Mouse (Mus musculus) ovary, postnatal 14 days (tissue): ENCODE results near the gene Exoc3l4.

Source experiments
- DNase-seq: peaks from one replicate; pipeline ENCODE4 v3.0.0; 2022; ENCODE audit warnings: low spot score

Gene Exoc3l4

DNA sequence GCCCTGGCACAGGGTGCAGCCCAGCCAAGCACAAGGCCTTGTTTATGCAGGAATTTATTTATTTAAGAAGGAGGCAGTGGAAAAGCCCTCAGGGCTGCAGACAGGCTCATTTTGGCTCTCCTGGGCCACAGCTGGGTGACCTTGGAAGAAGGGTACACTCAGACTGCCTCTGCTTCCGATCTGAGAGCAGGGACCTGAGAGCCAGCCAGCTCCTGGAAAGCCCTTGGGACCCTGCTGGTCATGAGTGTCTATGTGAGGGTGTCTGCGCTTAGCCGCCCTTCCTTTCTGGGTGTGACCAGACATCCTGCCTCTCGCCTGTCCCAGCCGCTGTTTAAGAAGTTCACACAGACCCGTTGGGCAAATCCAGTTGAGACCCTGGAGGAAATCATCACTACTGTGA is 33.5 kb downstream of the Exoc3l4 start:
- DNase-seq, result no peak

DNA sequence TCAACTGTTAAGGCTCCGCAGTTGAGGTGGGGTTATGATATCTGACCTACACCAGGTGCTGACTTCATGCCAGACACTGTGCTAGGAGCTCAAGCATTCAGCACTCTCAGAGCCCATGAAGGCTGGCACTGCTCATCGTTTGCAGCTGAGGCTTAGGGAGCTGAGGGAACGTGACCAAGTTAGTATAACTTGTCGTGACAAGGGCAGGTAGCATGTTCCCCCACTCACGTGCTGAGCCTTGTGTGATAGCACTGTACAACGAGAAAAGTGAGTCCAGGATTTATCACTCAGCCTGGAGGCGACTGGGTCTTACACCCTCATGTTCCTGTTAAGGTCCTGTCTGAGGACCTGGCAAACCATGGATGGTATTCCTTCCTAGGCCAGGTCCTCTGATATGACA is 34.7 kb downstream of the Exoc3l4 start:
- no peak for DNase-seq

DNA sequence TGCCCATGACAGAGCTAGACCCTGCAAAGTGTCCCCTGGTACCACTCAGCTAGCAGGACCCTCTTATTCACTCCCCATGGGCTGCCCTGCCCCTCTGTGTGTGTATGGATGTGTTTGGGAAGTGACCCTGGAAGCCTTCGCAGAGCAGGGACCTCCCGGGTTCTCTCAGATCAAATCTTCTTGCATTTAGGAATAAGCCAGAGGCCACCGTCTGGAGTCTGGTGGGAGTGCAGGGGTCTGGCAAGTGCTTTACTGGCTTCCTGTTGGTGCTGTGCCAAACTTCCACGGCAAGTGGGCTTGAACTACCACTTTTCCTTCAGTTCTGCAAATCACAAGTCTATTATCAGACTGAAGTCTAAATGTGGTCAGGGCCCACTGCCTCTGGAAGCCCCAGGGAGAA is 37.2 kb downstream of the Exoc3l4 start:
- no peak for DNase-seq

- no peak for DNase-seq
Measured at GRCm38 (mm10) chr12:111454543-111455280, 37.9 kb downstream of the Exoc3l4 start.

DNA sequence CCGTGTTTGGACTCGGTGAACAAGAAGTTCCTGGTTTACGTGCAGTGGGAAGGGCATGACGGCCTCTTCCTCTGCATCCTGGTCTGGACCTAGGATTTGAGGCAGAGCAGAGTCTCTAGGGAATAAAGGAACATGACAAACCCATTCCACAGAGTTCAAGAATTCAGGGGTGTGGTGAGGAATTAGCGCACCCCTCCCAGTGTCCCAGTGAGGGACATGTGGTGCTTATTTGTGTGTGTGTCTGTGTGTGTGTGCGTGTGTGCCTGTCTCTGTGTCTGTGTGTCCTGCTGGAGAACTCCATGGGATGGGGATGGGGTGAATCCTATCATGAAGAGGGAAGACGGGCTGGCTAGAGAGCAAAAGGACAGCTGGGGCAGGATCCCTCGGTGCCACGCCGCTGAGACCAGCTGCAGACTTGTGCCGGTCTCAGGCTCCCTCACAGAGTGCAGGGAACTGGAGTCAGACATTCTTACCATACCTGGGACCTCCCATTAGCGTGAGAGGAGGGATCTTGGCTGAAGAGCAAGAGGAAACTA is 38.6 kb downstream of the Exoc3l4 start:
- no peak for DNase-seq

DNA sequence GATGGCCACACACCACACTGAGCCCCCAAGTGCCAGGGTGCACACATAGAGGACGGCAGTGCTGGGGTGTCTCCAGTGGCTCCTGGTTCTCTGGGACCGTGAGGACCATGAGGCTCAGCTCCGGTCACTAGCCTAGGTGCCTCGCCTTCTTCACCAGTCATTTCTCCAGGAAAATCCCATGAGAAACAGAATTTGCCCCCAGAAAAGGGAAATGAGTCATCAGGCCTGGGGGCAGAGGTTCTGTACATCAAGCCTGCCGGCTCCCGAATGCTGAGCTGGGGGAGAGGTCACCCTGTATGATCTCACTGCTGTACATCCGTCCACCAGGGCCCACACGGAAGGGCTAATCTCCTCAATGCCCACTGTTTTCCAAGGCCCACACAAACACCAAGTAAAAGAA is 39.0 kb downstream of the Exoc3l4 start:
- DNase-seq, result no peak

DNA sequence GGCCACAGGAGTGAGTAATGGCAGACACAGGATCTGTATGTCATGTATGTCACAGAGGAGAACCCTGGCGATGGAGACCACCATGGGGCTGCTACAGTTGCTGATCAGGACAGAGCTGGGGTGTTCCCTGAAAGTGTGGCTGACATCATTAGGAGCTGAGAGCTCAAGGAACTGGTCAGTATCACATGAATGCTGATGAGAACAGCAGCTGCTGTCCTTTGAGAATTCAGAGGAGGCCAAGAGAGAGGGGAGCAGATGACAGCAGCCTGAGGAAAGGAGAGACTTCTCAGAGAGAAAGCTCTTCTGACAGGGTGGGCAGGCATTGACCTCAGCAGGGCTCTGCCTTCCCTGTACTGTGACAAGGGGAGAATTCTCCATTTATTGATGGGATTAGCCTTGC is 40.9 kb downstream of the Exoc3l4 start:
- DNase-seq, result no peak

- DNase-seq, result no peak
Measured at GRCm38 (mm10) chr12:111463570-111463969, 46.8 kb downstream of the Exoc3l4 start.

GRCm38 (mm10) chr12:111466369-111466768 is 49.6 kb downstream of the Exoc3l4 start:
- DNase-seq, result no peak

- no peak for DNase-seq
Measured at GRCm38 (mm10) chr12:111468206-111468605, 51.4 kb downstream of the Exoc3l4 start.

DNA sequence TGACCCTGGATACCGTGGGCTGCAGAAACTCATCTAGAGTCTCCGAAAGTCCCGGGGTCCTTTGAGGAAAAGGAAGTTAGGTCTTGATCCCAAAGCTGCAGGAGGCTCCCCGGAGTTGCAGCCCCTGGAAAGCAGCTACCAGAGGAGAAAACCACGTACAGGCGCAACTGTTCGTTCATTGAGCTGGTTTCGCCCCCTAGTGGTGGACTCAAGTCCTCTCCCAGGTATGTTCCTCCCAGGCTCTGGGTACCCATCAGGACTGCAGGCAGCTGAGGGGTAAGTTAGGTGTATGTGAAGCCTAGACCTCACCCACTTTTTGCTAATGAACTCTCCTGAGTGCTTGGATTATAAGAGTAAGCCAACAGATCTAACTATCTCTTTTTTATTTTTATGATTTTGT is 52.7 kb downstream of the Exoc3l4 start:
- DNase-seq, result peak; percentile 68

GRCm38 (mm10) chr12:111471119-111471518 is 54.3 kb downstream of the Exoc3l4 start:
- no peak for DNase-seq

- no peak for DNase-seq
Measured at GRCm38 (mm10) chr12:111471721-111472120, 54.9 kb downstream of the Exoc3l4 start.

DNA sequence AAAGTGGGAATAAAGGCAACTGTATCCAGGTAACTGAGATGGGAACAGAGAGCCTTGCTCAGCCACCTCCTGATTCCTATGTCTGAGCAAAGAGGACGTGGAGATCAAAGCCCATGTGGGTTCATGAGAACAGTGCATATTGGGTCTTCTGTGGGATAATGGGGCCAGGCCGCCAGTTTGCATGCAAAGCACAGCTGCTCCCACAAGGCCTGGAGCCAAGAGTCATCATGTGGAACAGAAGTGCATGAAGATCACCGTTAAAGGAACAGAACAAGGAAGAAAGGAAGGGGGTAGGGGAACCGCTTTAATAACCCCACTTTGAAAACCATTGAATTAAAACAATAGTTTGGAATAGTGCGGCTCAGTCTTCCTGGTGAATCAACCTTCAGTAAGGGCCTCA is 56.1 kb downstream of the Exoc3l4 start:
- no peak for DNase-seq

- no peak for DNase-seq
Measured at GRCm38 (mm10) chr12:111474384-111474783, 57.6 kb downstream of the Exoc3l4 start.

- peak; percentile 72 for DNase-seq
Measured at GRCm38 (mm10) chr12:111474893-111475643, 58.3 kb downstream of the Exoc3l4 start.

GRCm38 (mm10) chr12:111478924-111479323 is 62.1 kb downstream of the Exoc3l4 start:
- no peak for DNase-seq

GRCm38 (mm10) chr12:111479917-111480316 is 63.1 kb downstream of the Exoc3l4 start:
- no peak for DNase-seq
